Mouse (Mus musculus): ENCODE results near the gene Mtmr10.

DNA sequence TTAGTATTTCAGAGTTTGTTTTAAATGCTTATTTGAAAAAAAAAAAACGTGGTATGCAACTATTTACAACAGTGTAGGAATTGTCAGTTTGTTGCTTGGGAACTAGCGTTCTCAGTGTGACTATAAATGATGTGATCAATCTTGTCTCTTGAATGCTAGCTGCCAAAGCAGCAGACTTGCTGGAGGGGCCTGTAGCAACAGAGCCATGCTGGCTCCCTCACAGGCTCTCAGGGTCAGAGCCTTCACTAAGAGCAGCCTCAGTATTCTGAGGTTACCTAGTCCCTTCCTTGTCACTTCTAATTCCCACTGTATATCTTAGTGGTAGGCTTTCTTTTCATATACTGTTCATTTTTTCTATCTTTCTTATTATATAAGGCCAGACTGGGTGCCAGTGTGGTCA lies 23.3 kb downstream of the Mtmr10 start:
- no peak for TF ChIP-seq CTCF (IDR thresholded peaks at IDR 0.05)
- no peak for TF ChIP-seq EP300 (IDR thresholded peaks at IDR 0.05)

Measured in lung, postnatal 0 days (tissue).